Comparison of ENCODE assay signal across 7 mouse cellular contexts in genomic region chr6:5802124-5802839, GRCm38 (mm10).
DNase-seq lines count a peak whose midpoint lies in the region; ATAC-seq lines count a peak whose summit lies in the region.

No protein-coding gene starts in this region.

- H3K27ac ChIP-seq in embryonic facial prominence, embryonic 14.5 days (replicated peaks; ENCODE audit: low read depth, low read length), result no peak overlapping the region
- H3K27ac ChIP-seq in limb, embryonic 12.5 days, result 0 out of 2 replicates have a peak overlapping the region, but pooled peaks have one; percentile 12

- peak; percentile 47 to 84 for DNase-seq in left cerebral cortex, postnatal 14 days (ENCODE audit: low spot score in 2 of 2)
- no peak for DNase-seq in left cerebral cortex, adult 8-10 months (ENCODE audit: low spot score in 2 of 2)
- peak; percentile 83 for DNase-seq in brain, adult 2 months (ENCODE audit: low read depth, low spot score)
- peak; percentile 86 for DNase-seq in embryonic facial prominence, embryonic 14.5 days (ENCODE audit: low spot score)
- peak; percentile 71 for DNase-seq in retina, postnatal 1 day
- DNase-seq in gastrocnemius, postnatal 36 days, result no peak

- no peaks in the 10 kb centered on the region for H3K27me3 ChIP-seq in embryonic facial prominence, embryonic 14.5 days (replicated peaks; ENCODE audit: control insufficient read depth, insufficient read depth, low read length)
- H3K27me3 ChIP-seq in limb, embryonic 12.5 days, result no peaks in the 10 kb centered on the region

- intact Hi-C loops in left cerebral cortex, postnatal 14 days (cut with DNase I), result loop anchor here (1.0 to 5.0 kb wide), 2 partner anchors 75 to 157 kb away; partner anchors contain the start of gene Dync1i1
- intact Hi-C loops in gastrocnemius, postnatal 36 days (cut with DNase I), result loop anchor here (2.0 kb wide), 1 partner anchor 157 kb away; no protein-coding TSS in a partner anchor

- peaks cover 5% of the 10 kb centered on the region; the same call in 1 of the 2 replicates for H3K4me1 ChIP-seq in embryonic facial prominence, embryonic 14.5 days (ENCODE audit: control insufficient read depth, insufficient read depth, low read length)
- peaks cover 6% of the 10 kb centered on the region for H3K4me1 ChIP-seq in limb, embryonic 12.5 days (replicated peaks)

- H3K9me3 ChIP-seq in embryonic facial prominence, embryonic 14.5 days (ENCODE audit: control insufficient read depth, low read length), result no peaks in the 10 kb centered on the region
- no peaks in the 10 kb centered on the region for H3K9me3 ChIP-seq in limb, embryonic 12.5 days

- ATAC-seq in embryonic facial prominence, embryonic 14.5 days (ENCODE audit: low read depth), result peak; percentile 85
- ATAC-seq in limb, embryonic 12.5 days (ENCODE audit: insufficient number of reproducible peaks, insufficient read depth, low FRiP score, low TSS enrichment, low read depth), result peak; percentile 57; the same call in 1 of the 2 replicates

- H3K4me3 ChIP-seq in embryonic facial prominence, embryonic 14.5 days (ENCODE audit: low read depth, low read length), result no peak overlapping the region
- H3K4me3 ChIP-seq in limb, embryonic 12.5 days (replicated peaks), result no peak overlapping the region

- H3K4me2 ChIP-seq in embryonic facial prominence, embryonic 14.5 days (ENCODE audit: low read depth, low read length), result no peak overlapping the region
- no peak overlapping the region for H3K4me2 ChIP-seq in limb, embryonic 12.5 days

- WGBS in embryonic facial prominence, embryonic 14.5 days, result 46% methylated on average over 6 of the region's 6 CpGs
- 45% methylated on average over 6 of the region's 6 CpGs for WGBS in limb, embryonic 12.5 days

- H3K9ac ChIP-seq in embryonic facial prominence, embryonic 14.5 days (ENCODE audit: low read depth, low read length), result no peak overlapping the region
- H3K9ac ChIP-seq in limb, embryonic 12.5 days (replicated peaks), result no peak overlapping the region

- H3K36me3 ChIP-seq in embryonic facial prominence, embryonic 14.5 days (ENCODE audit: control insufficient read depth, insufficient read depth, low read length), result no peaks in the 10 kb centered on the region
- H3K36me3 ChIP-seq in limb, embryonic 12.5 days, result no peaks in the 10 kb centered on the region

Comparison
In these comparisons a context has a peak if more than half of its experiments do, and no peak if none do; other contexts are left out.
1. DNase-seq: peak in left cerebral cortex, postnatal 14 days (2 of 2), brain, adult 2 months (single experiment), embryonic facial prominence, embryonic 14.5 days (single experiment) and retina, postnatal 1 day (single experiment); none in left cerebral cortex, adult 8-10 months (0 of 2) and gastrocnemius, postnatal 36 days (0 of 2).